ENCODE assay signal across 18 mouse cellular contexts in the genomic region with DNA sequence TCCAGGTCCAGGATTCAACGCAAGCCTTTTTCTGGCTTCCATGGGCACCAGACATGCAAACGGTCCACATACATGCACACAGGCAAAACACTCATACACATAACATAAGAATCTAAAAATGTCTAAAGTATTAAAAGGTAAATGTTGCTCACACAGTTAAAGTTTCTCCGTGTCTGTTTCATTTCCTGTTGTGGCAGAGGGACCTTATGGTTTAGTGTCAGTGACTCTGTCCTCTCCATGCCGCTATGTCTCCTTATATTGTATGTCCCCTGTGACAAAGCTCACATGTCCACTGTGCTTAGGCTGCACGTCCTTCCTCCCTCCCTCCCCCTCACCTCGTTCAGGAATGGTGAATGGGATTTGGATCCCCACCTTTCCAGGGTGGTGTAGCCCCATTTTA. TPM values are rescaled to one million over a fixed set of nuclear protein-coding genes. Genes with fewer than 3 reads are reported as not detected.
A peak's percentile ranks its signal among the peaks of the same experiment; 100 is the strongest.
DNase-seq lines count a peak whose midpoint lies in the region; ATAC-seq and TF ChIP-seq lines count a peak whose summit lies in the region.
"Had no signal": no experiment of that assay in that cellular context is flagged by ENCODE, and none has a peak within 500 bp of the region (broad histone marks: within the 10 kb centered on the region; RNA-seq: fewer than 3 reads in every experiment).

No protein-coding gene starts in this region.

- H3K4me1 ChIP-seq in limb, embryonic 13.5 days, result peaks cover 27% of the 10 kb centered on the region
- peaks cover 15% of the 10 kb centered on the region for H3K4me1 ChIP-seq in limb, embryonic 10.5 days
- H3K4me1 ChIP-seq in ES-E14 (ENCODE audit: control insufficient read depth in 2 of 2, insufficient read depth in 2 of 2, low read length in 2 of 2, poor library complexity in 1 of 2), result peaks cover 6 to 12% of the 10 kb centered on the region in 2 experiments
- peaks cover 14% of the 10 kb centered on the region; the same call in 1 of the 2 replicates for H3K4me1 ChIP-seq in intestine, embryonic 16.5 days (ENCODE audit: control insufficient read depth, insufficient read depth, low read length)
- 0 out of 2 replicates have a peak, but pooled peaks cover 3% of the 10 kb centered on the region for H3K4me1 ChIP-seq in stomach, postnatal 0 days (replicated peaks; ENCODE audit: control insufficient read depth, insufficient read depth)

- no peak overlapping the region for H3K4me2 ChIP-seq in limb, embryonic 13.5 days (replicated peaks)
- H3K4me2 ChIP-seq in intestine, embryonic 16.5 days (ENCODE audit: low read depth, low read length), result no peak overlapping the region
- no peak overlapping the region for H3K4me2 ChIP-seq in stomach, postnatal 0 days (replicated peaks; ENCODE audit: low read depth)
- H3K4me2 ChIP-seq: hindbrain, embryonic 14.5 days had no signal

- H3K36me3 ChIP-seq in limb, embryonic 13.5 days, result peaks cover 18% of the 10 kb centered on the region
- H3K36me3 ChIP-seq in limb, embryonic 10.5 days, result peaks cover 24% of the 10 kb centered on the region
- H3K36me3 ChIP-seq in ES-E14 (ENCODE audit: control insufficient read depth, insufficient read depth, low read length, poor library complexity, severe bottlenecking), result peaks cover 5% of the 10 kb centered on the region; the same call in 1 of the 2 replicates
- no peaks in the 10 kb centered on the region for H3K36me3 ChIP-seq in intestine, embryonic 16.5 days (ENCODE audit: control insufficient read depth, insufficient read depth, low read length)
- H3K36me3 ChIP-seq in stomach, postnatal 0 days (ENCODE audit: control insufficient read depth, insufficient read depth, low read length), result peaks cover 5% of the 10 kb centered on the region; the same call in 1 of the 2 replicates

- TF ChIP-seq EP300 in stomach, postnatal 0 days (optimal IDR thresholded peaks at IDR 0.05), result no peak

- H3K27me3 ChIP-seq in limb, embryonic 13.5 days, result no peaks in the 10 kb centered on the region
- no peaks in the 10 kb centered on the region for H3K27me3 ChIP-seq in limb, embryonic 10.5 days (ENCODE audit: low read depth, poor library complexity, severe bottlenecking)
- no peaks in the 10 kb centered on the region for H3K27me3 ChIP-seq in intestine, embryonic 16.5 days (replicated peaks; ENCODE audit: control insufficient read depth, insufficient read depth, low read length)
- H3K27me3 ChIP-seq in stomach, postnatal 0 days (ENCODE audit: control insufficient read depth, insufficient read depth, low read length), result no peaks in the 10 kb centered on the region

- DNase-seq in limb, embryonic 10.5 days (ENCODE audit: low spot score), result no peak
- DNase-seq in A20 (ENCODE audit: low read depth, low spot score) (peak; percentile 58), ES-E14 (ENCODE audit: low read depth, low spot score) (no peak)
- no peak for DNase-seq in cerebellum, postnatal 4 days (ENCODE audit: low spot score in 2 of 2)
- DNase-seq in stomach, postnatal 0 days (ENCODE audit: low spot score), result no peak
- no peak for DNase-seq in layer of hippocampus, adult 9-11 months
- DNase-seq: adrenal gland, postnatal 25 days; cerebellum, adult 18-20 months; gastrocnemius, postnatal 25 days; heart, postnatal 14 days; layer of hippocampus, postnatal 36 days; lung, postnatal 14 days; retina, postnatal 1 day had no signal

- H3K4me3 ChIP-seq in limb, embryonic 13.5 days, result no peak overlapping the region
- H3K4me3 ChIP-seq in limb, embryonic 10.5 days, result no peak overlapping the region
- no peak overlapping the region for H3K4me3 ChIP-seq in ES-E14 (ENCODE audit: insufficient read depth in 1 of 2, low read depth in 1 of 2, low read length in 2 of 2, poor library complexity in 1 of 2, severe bottlenecking in 1 of 2)
- H3K4me3 ChIP-seq in intestine, embryonic 16.5 days (ENCODE audit: low read length), result no peak overlapping the region
- no peak overlapping the region for H3K4me3 ChIP-seq in stomach, postnatal 0 days (ENCODE audit: low read depth, low read length)

- in situ Hi-C loops in ES-E14 (cut with MboI; ENCODE audit: low sequenced_read_pairs in 2 of 2, unreplicated experiment in 2 of 2), result loop anchor here (5.0 to 10.0 kb wide), 2 partner anchors 125 to 128 kb away; no protein-coding TSS in a partner anchor

- 0 out of 2 replicates have a peak overlapping the region, but pooled peaks have one; percentile 40 for H3K27ac ChIP-seq in limb, embryonic 13.5 days
- H3K27ac ChIP-seq in limb, embryonic 10.5 days, result no peak overlapping the region; the same call in 1 of the 2 replicates
- peak overlapping the region; percentile 35; the same call in 1 of the 2 replicates for H3K27ac ChIP-seq in ES-E14 (ENCODE audit: insufficient read depth, low read depth, low read length, poor library complexity, severe bottlenecking)
- peak overlapping the region; percentile 41; the same call in 1 of the 2 replicates for H3K27ac ChIP-seq in intestine, embryonic 16.5 days (ENCODE audit: low read length)
- no peak overlapping the region for H3K27ac ChIP-seq in stomach, postnatal 0 days (replicated peaks)
- H3K27ac ChIP-seq: hindbrain, embryonic 14.5 days; liver, embryonic 14.5 days had no signal

- WGBS in limb, embryonic 13.5 days, result 77% methylated on average over 6 of the region's 6 CpGs
- WGBS in limb, embryonic 10.5 days, result 86% methylated on average over 6 of the region's 6 CpGs
- 73% methylated on average over 6 of the region's 6 CpGs for WGBS in intestine, embryonic 16.5 days
- WGBS in stomach, postnatal 0 days, result 71% methylated on average over 6 of the region's 6 CpGs

- no peaks in the 10 kb centered on the region for H3K9me3 ChIP-seq in limb, embryonic 13.5 days
- no peaks in the 10 kb centered on the region for H3K9me3 ChIP-seq in limb, embryonic 10.5 days (replicated peaks)
- H3K9me3 ChIP-seq in ES-E14 (ENCODE audit: control insufficient read depth, insufficient read depth, low read depth, low read length), result no peaks in the 10 kb centered on the region
- no peaks in the 10 kb centered on the region for H3K9me3 ChIP-seq in intestine, embryonic 16.5 days (ENCODE audit: control insufficient read depth, low read length)
- H3K9me3 ChIP-seq in stomach, postnatal 0 days (ENCODE audit: control insufficient read depth, low read length), result no peaks in the 10 kb centered on the region
- H3K9me3 ChIP-seq: midbrain, embryonic 10.5 days had no signal

- no peak overlapping the region for H3K9ac ChIP-seq in limb, embryonic 13.5 days
- no peak overlapping the region for H3K9ac ChIP-seq in ES-E14 (ENCODE audit: insufficient read depth, low read depth, low read length, poor library complexity, severe bottlenecking)
- H3K9ac ChIP-seq in intestine, embryonic 16.5 days (ENCODE audit: low read depth, low read length), result no peak overlapping the region
- H3K9ac ChIP-seq in stomach, postnatal 0 days (ENCODE audit: low read length), result no peak overlapping the region
- H3K9ac ChIP-seq: hindbrain, embryonic 14.5 days; liver, embryonic 14.5 days had no signal

- TF ChIP-seq CTCF in stomach, postnatal 0 days (IDR thresholded peaks at IDR 0.05; ENCODE audit: low read depth), result no peak

- ATAC-seq in limb, embryonic 13.5 days (ENCODE audit: low FRiP score, low read depth), result no peak
- peak; percentile 29; the same call in 1 of the 2 replicates for ATAC-seq in intestine, embryonic 16.5 days
- ATAC-seq in stomach, postnatal 0 days (ENCODE audit: low FRiP score, low TSS enrichment), result no peak

TF ChIP-seq in ES-E14, 5 proteins besides CTCF, POLR2A, EP300 and RAD21:
- TF ChIP-seq HCFC1 (IDR thresholded peaks at IDR 0.05; ENCODE audit: borderline replicate concordance, insufficient read depth, low read length) (no peak), MAFK (IDR thresholded peaks at IDR 0.05; ENCODE audit: insufficient read depth, low read depth, low read length) (no peak), CHD2 (IDR thresholded peaks at IDR 0.05; ENCODE audit: low read depth, low read length) (no peak), ZC3H11A (IDR thresholded peaks at IDR 0.05; ENCODE audit: borderline replicate concordance, low read depth, low read length) (no peak), ZNF384 (IDR thresholded peaks at IDR 0.05; ENCODE audit: low read depth, low read length) (no peak)

RNA-seq across cellular contexts. Expression of a gene that starts 13.5 kb away (rescaled TPM):
- polyA plus RNA-seq in limb, embryonic 13.5 days (2015; fragmentation: Nextera tagmentation; extraction: Ambion mirVana), result 329 and 357 TPM in 2 replicates
- 55.9 and 116 TPM in 2 replicates for polyA plus RNA-seq in limb, embryonic 10.5 days (2016; fragmentation: Nextera tagmentation; extraction: Ambion mirVana)
- 49.2 and 51.8 TPM in 2 replicates for total RNA-seq in ES-E14 (2012; rRNA removed)
- 41.6 and 42.0 TPM in 2 replicates for polyA plus RNA-seq in intestine, embryonic 16.5 days (2015; fragmentation: Nextera tagmentation; extraction: Ambion mirVana)
- 25.2 and 26.4 TPM in 2 replicates for polyA plus RNA-seq in stomach, postnatal 0 days (2015; fragmentation: Nextera tagmentation; extraction: Ambion mirVana)

RNA-seq across cellular contexts. Expression of a gene that starts 24.8 kb away (rescaled TPM):
- polyA plus RNA-seq in limb, embryonic 13.5 days (2015; fragmentation: Nextera tagmentation; extraction: Ambion mirVana), result 95.3 and 96.4 TPM in 2 replicates
- 110 and 113 TPM in 2 replicates for polyA plus RNA-seq in limb, embryonic 10.5 days (2016; fragmentation: Nextera tagmentation; extraction: Ambion mirVana)
- 81.8 and 85.5 TPM in 2 replicates for total RNA-seq in ES-E14 (2012; rRNA removed)
- polyA plus RNA-seq in intestine, embryonic 16.5 days (2015; fragmentation: Nextera tagmentation; extraction: Ambion mirVana), result 68.2 and 73.5 TPM in 2 replicates
- polyA plus RNA-seq in stomach, postnatal 0 days (2015; fragmentation: Nextera tagmentation; extraction: Ambion mirVana), result 44.5 and 48.8 TPM in 2 replicates

RNA-seq across cellular contexts. Expression of a gene that starts 46.6 kb away (rescaled TPM):
- 18.8 and 20.3 TPM in 2 replicates for polyA plus RNA-seq in limb, embryonic 13.5 days (2015; fragmentation: Nextera tagmentation; extraction: Ambion mirVana)
- 12.6 and 20.4 TPM in 2 replicates for polyA plus RNA-seq in limb, embryonic 10.5 days (2016; fragmentation: Nextera tagmentation; extraction: Ambion mirVana)
- total RNA-seq in ES-E14 (2012; rRNA removed), result 9.4 and 12.7 TPM in 2 replicates
- 17.1 and 17.5 TPM in 2 replicates for polyA plus RNA-seq in intestine, embryonic 16.5 days (2015; fragmentation: Nextera tagmentation; extraction: Ambion mirVana)
- polyA plus RNA-seq in stomach, postnatal 0 days (2015; fragmentation: Nextera tagmentation; extraction: Ambion mirVana), result 777 and 946 TPM in 2 replicates

Comparison
In these comparisons a context has a peak if more than half of its experiments do, and no peak if none do; other contexts are left out.
1. H3K27ac ChIP-seq: peak in limb, embryonic 13.5 days (single experiment), ES-E14 (single experiment) and intestine, embryonic 16.5 days (single experiment); none in limb, embryonic 10.5 days (single experiment) and stomach, postnatal 0 days (single experiment).
2. RNA of a gene that starts 46.6 kb away (polyA plus RNA-seq): 777 to 946 TPM in stomach, postnatal 0 days; 12.6 to 20.4 TPM in limb, embryonic 10.5 days, 18.8 to 20.3 TPM in limb, embryonic 13.5 days and 17.1 to 17.5 TPM in intestine, embryonic 16.5 days; every median in the first group is over 10 times any median in the second.